Mouse (Mus musculus) liver, adult 2 months (tissue): ENCODE measurements around the gene Naa35. TPM values are rescaled to one million over a fixed set of nuclear protein-coding genes. Genes with fewer than 3 reads are reported as not detected.

Experiments
- DNase-seq: peaks from one replicate; pipeline ENCODE4 v3.0.0-alpha.2; 2011; ENCODE audit warnings: low read depth, low spot score; ENCODE audit errors: extremely low read depth
- H3K27ac ChIP-seq: fragments of 200-500 bp; replicated peaks from 2 replicates; pipeline ENCODE4 v1.5.1; 2012; ENCODE audit warnings: low read depth, mild to moderate bottlenecking, control low read depth, inconsistent platforms, low read length; ENCODE audit not compliant: insufficient read depth
- H3K27me3 ChIP-seq: fragments of 200-500 bp; 2 replicates; pipeline ENCODE4 v1.6.1; 2012; ENCODE audit warnings: mild to moderate bottlenecking, moderate library complexity, low read length, inconsistent platforms; ENCODE audit not compliant: control insufficient read depth, insufficient read depth
- H3K36me3 ChIP-seq: fragments of 200-500 bp; 2 replicates; pipeline ENCODE4 v1.6.1; 2012; ENCODE audit warnings: low read length, inconsistent platforms; ENCODE audit not compliant: control insufficient read depth, insufficient read depth
- H3K4me1 ChIP-seq: fragments of 200-500 bp; 2 replicates; pipeline ENCODE4 v1.6.1; 2011; ENCODE audit warnings: low read length; ENCODE audit not compliant: control insufficient read depth, insufficient read depth
- H3K4me3 ChIP-seq: fragments of 200-500 bp; 2 replicates; pipeline ENCODE4 v1.5.1; 2011; ENCODE audit warnings: low read depth, mild to moderate bottlenecking, control low read depth, low read length, moderate library complexity; ENCODE audit not compliant: insufficient read depth
- H3K79me2 ChIP-seq: fragments of 200-500 bp; 2 replicates; pipeline ENCODE4 v1.6.1; 2012; ENCODE audit warnings: inconsistent platforms, mild to moderate bottlenecking, low read length, moderate library complexity; ENCODE audit not compliant: control insufficient read depth, insufficient read depth
- H3K9ac ChIP-seq: fragments of 200-500 bp; 2 replicates; pipeline ENCODE4 v1.6.1; 2012; ENCODE audit warnings: low read depth, mild to moderate bottlenecking, control low read depth, inconsistent platforms, low read length
- CTCF ChIP-seq: fragments of 200-500 bp; IDR thresholded peaks from 2 replicates; pipeline ENCODE4 v1.5.1; 2011; ENCODE audit warnings: low read depth, low read length, control low read depth
- POLR2A ChIP-seq: fragments of 200-500 bp; IDR thresholded peaks from 2 replicates; pipeline ENCODE4 v1.6.1; 2011; ENCODE audit warnings: low read length, control low read depth; ENCODE audit not compliant: insufficient read depth; ENCODE audit errors: extremely low read depth
- WGBS: fragments of 180-500 bp; shearing (Covaris S2); methylation state at CpG from one replicate; pipeline ENCODE4 v1.1.7; 2018; 5-methylcytosine and 5-hydroxymethylcytosine counted together
- polyA plus RNA-seq: library from polyadenylated mRNA; depleted of rRNA; stranded (reverse); fragments of >200 nt; gene quantifications from 2 replicates; pipeline ENCODE4 v1.2.3, GENCODE M21; 2012
- total RNA-seq: library from RNA; depleted of rRNA; stranded (reverse); fragments of >200 nt; gene quantifications from 2 replicates; pipeline ENCODE4 v1.2.3, GENCODE M21; 2014

The Naa35 gene
- total and polyA plus RNA-seq, 2 experiments, result 29.1 to 32.3 TPM

DNA sequence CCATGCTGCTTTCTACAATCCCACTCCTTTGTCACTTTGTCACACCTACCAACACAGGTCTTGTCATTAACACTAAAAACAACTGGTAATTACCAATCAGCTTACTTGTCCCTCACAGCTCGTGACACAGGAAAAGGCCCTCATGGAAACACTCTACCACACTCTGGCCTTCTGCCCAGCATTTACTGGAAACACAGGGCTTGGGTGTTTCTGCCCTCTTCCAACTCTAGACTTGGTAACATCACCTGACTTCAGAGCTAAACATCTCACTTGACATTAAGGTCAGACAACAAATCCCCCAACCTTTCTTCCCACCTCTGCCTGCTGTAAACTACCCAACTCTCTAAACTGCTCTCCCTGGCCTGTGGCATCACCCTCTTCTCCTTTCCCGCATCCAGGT lies 38.0 kb upstream of the Naa35 start:
- Histone ChIP-seq H3K79me2 (peaks cover 10% of the 10 kb centered on the region; the same call in 1 of the 2 replicates), H3K4me3 (no peak overlapping the region), H3K27ac (no peak overlapping the region), H3K9ac (no peak overlapping the region), H3K36me3 (no peaks in the 10 kb centered on the region), H3K4me1 (no peaks in the 10 kb centered on the region), H3K27me3 (no peaks in the 10 kb centered on the region)
- no peak for DNase-seq
- TF ChIP-seq POLR2A (no peak), CTCF (no peak)
- WGBS, result 71% methylated on average over 2 of the region's 2 CpGs

- Histone ChIP-seq H3K4me3 (no peak overlapping the region), H3K36me3 (no peaks in the 10 kb centered on the region), H3K79me2 (peaks cover 10% of the 10 kb centered on the region; the same call in 1 of the 2 replicates), H3K4me1 (no peaks in the 10 kb centered on the region), H3K9ac (no peak overlapping the region), H3K27me3 (no peaks in the 10 kb centered on the region), H3K27ac (no peak overlapping the region)
- DNase-seq, result no peak
- TF ChIP-seq CTCF, result no peak
- no peak for TF ChIP-seq POLR2A
- WGBS, result 76% methylated on average over 4 of the region's 4 CpGs
Observed at GRCm38 (mm10) chr13:59547716-59548115, 37.3 kb upstream of the Naa35 start.

GRCm38 (mm10) chr13:59549318-59549798 lies 35.7 kb upstream of the Naa35 start:
- no peak overlapping the region for H3K4me3 ChIP-seq
- H3K79me2 ChIP-seq, result peaks cover 10% of the 10 kb centered on the region; the same call in 1 of the 2 replicates
- 42% methylated on average over 1 of the region's 1 CpGs for WGBS
- H3K27ac ChIP-seq, result no peak overlapping the region
- no peak overlapping the region for H3K9ac ChIP-seq
- no peaks in the 10 kb centered on the region for H3K27me3 ChIP-seq
- TF ChIP-seq CTCF (no peak), POLR2A (no peak)
- H3K36me3 ChIP-seq, result no peaks in the 10 kb centered on the region
- DNase-seq, result no peak
- no peaks in the 10 kb centered on the region for H3K4me1 ChIP-seq

GRCm38 (mm10) chr13:59552286-59552685 lies 32.8 kb upstream of the Naa35 start:
- 96% methylated on average over 5 of the region's 5 CpGs for WGBS
- Histone ChIP-seq H3K27ac (no peak overlapping the region), H3K4me1 (peaks cover 2% of the 10 kb centered on the region; the same call in 1 of the 2 replicates), H3K9ac (no peak overlapping the region), H3K27me3 (no peaks in the 10 kb centered on the region), H3K79me2 (peaks cover 6% of the 10 kb centered on the region; the same call in 1 of the 2 replicates), H3K4me3 (no peak overlapping the region), H3K36me3 (no peaks in the 10 kb centered on the region)
- TF ChIP-seq CTCF (no peak), POLR2A (no peak)
- no peak for DNase-seq

- peaks cover 6% of the 10 kb centered on the region; the same call in 1 of the 2 replicates for H3K79me2 ChIP-seq
- TF ChIP-seq POLR2A (no peak), CTCF (no peak)
- no peak for DNase-seq
- H3K36me3 ChIP-seq, result no peaks in the 10 kb centered on the region
- peaks cover 5% of the 10 kb centered on the region for H3K4me1 ChIP-seq
- 79% methylated on average over 2 of the region's 2 CpGs for WGBS
- no peak overlapping the region for H3K9ac ChIP-seq
- H3K4me3 ChIP-seq, result no peak overlapping the region
- H3K27ac ChIP-seq, result no peak overlapping the region
- H3K27me3 ChIP-seq, result no peaks in the 10 kb centered on the region
Observed at GRCm38 (mm10) chr13:59552751-59553150, 32.3 kb upstream of the Naa35 start.

- no peak overlapping the region for H3K9ac ChIP-seq
- H3K79me2 ChIP-seq, result peaks cover 4% of the 10 kb centered on the region; the same call in 1 of the 2 replicates
- TF ChIP-seq POLR2A, result no peak
- TF ChIP-seq CTCF, result no peak
- no peak for DNase-seq
- H3K27me3 ChIP-seq, result no peaks in the 10 kb centered on the region
- H3K4me3 ChIP-seq, result no peak overlapping the region
- no peaks in the 10 kb centered on the region for H3K36me3 ChIP-seq
- no peak overlapping the region for H3K27ac ChIP-seq
- WGBS, result 68% methylated on average over 17 of the region's 17 CpGs
- peaks cover 6% of the 10 kb centered on the region for H3K4me1 ChIP-seq
Observed at GRCm38 (mm10) chr13:59554772-59555505, 30.1 kb upstream of the Naa35 start.
